Mouse (Mus musculus) myocyte (in vitro differentiated cells): ENCODE data around the gene Kank1. TPM values are rescaled to one million over a fixed set of nuclear protein-coding genes. Genes with fewer than 3 reads are reported as not detected.

Experiments
- H3K27me3 ChIP-seq: one replicate; pipeline ENCODE4 v1.6.1; 2011; ENCODE audit not compliant: control insufficient read depth, insufficient read depth, insufficient read length
- H3K36me3 ChIP-seq: one replicate; pipeline ENCODE4 v1.6.1; 2011; ENCODE audit not compliant: control insufficient read depth, insufficient read depth
- H3K4me2 ChIP-seq: one replicate; pipeline ENCODE4 v1.6.1; 2011; ENCODE audit warnings: low read depth, control low read depth
- H3K4me3 ChIP-seq: one replicate; pipeline ENCODE4 v1.5.1; 2011; ENCODE audit warnings: mild to moderate bottlenecking, control low read depth, moderate library complexity
- H3K79me2 ChIP-seq: one replicate; pipeline ENCODE4 v1.6.1; 2011; ENCODE audit not compliant: control insufficient read depth, insufficient read depth
- H3ac ChIP-seq: one replicate; pipeline ENCODE4 v1.6.1; 2011; ENCODE audit not compliant: control insufficient read depth, insufficient read length
- CEBPB ChIP-seq: IDR thresholded peaks from 2 replicates; pipeline ENCODE4 v1.6.1; 2011; ENCODE audit warnings: mild to moderate bottlenecking, moderate library complexity; ENCODE audit not compliant: poor library complexity, insufficient read depth, severe bottlenecking
- E2F4 ChIP-seq: IDR thresholded peaks from one replicate; pipeline ENCODE4 v1.6.1; 2011; ENCODE audit warnings: mild to moderate bottlenecking, control low read depth, moderate library complexity; ENCODE audit not compliant: insufficient read depth
- MAX ChIP-seq: IDR thresholded peaks from one replicate; pipeline ENCODE4 v1.6.1; 2011; ENCODE audit warnings: low read depth, mild to moderate bottlenecking, control low read depth
- MYOD1 ChIP-seq, 3 experiments: IDR thresholded peaks; one replicate each; pipeline ENCODE4 v1.6.1; 2011; ENCODE audit warnings: control low read depth in 2 of 3, low read depth in 2 of 3, mild to moderate bottlenecking in 2 of 3, moderate library complexity in 1 of 3; ENCODE audit not compliant: insufficient read length in 2 of 3, control insufficient read depth in 1 of 3
- MYOG ChIP-seq, 3 experiments: IDR thresholded peaks; one replicate each; pipeline ENCODE4 v1.6.1; 2011; ENCODE audit warnings: control low read depth in 2 of 3, low read depth in 2 of 3, mild to moderate bottlenecking in 2 of 3; ENCODE audit not compliant: insufficient read length in 2 of 3, control insufficient read depth in 1 of 3, insufficient read depth in 1 of 3
- POLR2A ChIP-seq: IDR thresholded peaks from one replicate; pipeline ENCODE4 v1.6.1; 2011; ENCODE audit warnings: low read depth, mild to moderate bottlenecking, control low read depth, moderate library complexity; ENCODE audit not compliant: insufficient read length
- POLR2AphosphoS2 ChIP-seq: IDR thresholded peaks from one replicate; pipeline ENCODE4 v1.6.1; 2011; ENCODE audit warnings: low read depth, control low read depth; ENCODE audit not compliant: insufficient read length
- REST ChIP-seq: IDR thresholded peaks from one replicate; pipeline ENCODE4 v1.6.1; 2011; ENCODE audit warnings: mild to moderate bottlenecking, control low read depth, moderate library complexity; ENCODE audit not compliant: insufficient read depth, insufficient read length
- SRF ChIP-seq: IDR thresholded peaks from one replicate; pipeline ENCODE4 v1.6.1; 2011; ENCODE audit warnings: low read depth; ENCODE audit not compliant: control insufficient read depth, insufficient read length
- TCF12 ChIP-seq: IDR thresholded peaks from one replicate; pipeline ENCODE4 v1.6.1; 2011; ENCODE audit warnings: mild to moderate bottlenecking, control low read depth; ENCODE audit not compliant: poor library complexity, insufficient read depth, severe bottlenecking
- TCF3 ChIP-seq: IDR thresholded peaks from one replicate; pipeline ENCODE4 v1.6.1; 2011; ENCODE audit warnings: low read depth, control low read depth; ENCODE audit not compliant: insufficient read length
- USF1 ChIP-seq: IDR thresholded peaks from one replicate; pipeline ENCODE4 v1.6.1; 2011; ENCODE audit warnings: low read depth, mild to moderate bottlenecking, control low read depth, moderate library complexity
- polyA plus RNA-seq: library from polyadenylated mRNA; unstranded; fragments of >200 nt; fragmentation: generic; extraction: Trizol; gene quantifications from one replicate; pipeline ENCODE4 v1.2.1, GENCODE M21; 2012; ENCODE audit warnings: missing spikeins

Kank1 gene
- polyA plus RNA-seq, 1 experiment, result 4.3 TPM

DNA sequence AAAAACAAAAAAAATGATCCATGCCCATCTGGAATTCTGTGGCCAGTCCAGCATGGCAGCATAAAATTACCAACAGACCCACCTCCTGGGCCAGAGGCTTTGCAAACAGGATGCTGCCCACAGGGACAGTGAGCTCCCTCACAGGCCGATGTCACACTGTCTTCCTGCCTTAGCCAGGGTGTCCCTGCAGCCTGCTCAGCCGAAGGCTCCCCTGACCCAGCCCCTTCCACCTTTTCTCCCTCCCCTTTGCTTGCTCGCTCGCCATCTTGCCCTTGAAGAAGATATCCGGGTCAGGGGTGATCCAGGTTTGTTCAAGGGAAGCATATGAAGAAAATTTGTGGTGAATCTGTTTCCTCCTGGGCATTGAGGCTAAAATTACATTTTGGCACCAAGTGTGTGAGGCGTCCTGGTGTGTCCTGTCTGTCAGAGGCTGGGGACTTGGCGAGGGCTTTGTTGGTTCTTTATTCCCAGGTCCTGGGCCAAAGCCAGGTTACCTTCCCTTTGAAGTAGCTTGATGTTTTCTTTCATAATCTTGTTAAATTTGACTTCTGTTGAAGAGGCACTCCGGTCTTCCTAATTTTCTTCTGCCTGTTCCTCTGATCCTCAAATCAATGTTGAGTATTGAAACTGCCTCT is 121.8 kb downstream of the Kank1 start:
- Histone ChIP-seq H3K36me3 (no peaks in the 10 kb centered on the region), H3K79me2 (no peaks in the 10 kb centered on the region), H3K4me2 (no peak overlapping the region), H3K27me3 (no peaks in the 10 kb centered on the region), H3ac (no peak overlapping the region), H3K4me3 (no peak overlapping the region)
- TF ChIP-seq TCF3 (no peak), POLR2A (no peak), SRF (no peak), POLR2AphosphoS2 (no peak), MAX (no peak)

DNA sequence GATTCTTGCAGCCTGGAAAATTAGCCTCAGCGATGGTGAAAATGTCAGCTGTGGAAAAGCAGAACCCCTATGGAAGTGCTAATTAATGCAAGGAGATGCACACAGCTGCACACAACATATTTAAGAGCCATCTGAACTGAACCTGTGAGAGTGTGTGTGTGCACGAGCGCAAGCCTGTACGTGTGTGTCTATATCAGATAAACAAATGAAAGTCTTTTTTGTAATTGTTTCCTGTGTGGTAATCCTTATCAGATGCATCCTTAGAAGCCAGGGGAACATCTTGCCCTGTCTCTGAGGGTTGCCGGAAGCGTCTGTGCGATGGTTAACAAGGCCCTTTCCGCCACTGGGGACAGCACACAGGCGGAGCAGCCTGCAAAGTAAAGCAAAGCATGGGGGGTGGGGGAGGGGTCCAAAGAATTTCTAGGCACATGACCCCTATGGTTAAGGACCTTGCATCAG is 123.8 kb downstream of the Kank1 start:
- TF ChIP-seq USF1 (no peak), TCF3 (no peak), MYOD1 (IDR thresholded peaks at IDR 0.05; ENCODE audit: control insufficient read depth in 1 of 3, insufficient read length in 2 of 3, low read depth in 2 of 3) (no peak), MYOG (IDR thresholded peaks at IDR 0.05; ENCODE audit: control insufficient read depth in 1 of 3, insufficient read depth in 1 of 3, insufficient read length in 2 of 3, low read depth in 2 of 3) (no peak), POLR2A (no peak), TCF12 (no peak), CEBPB (no peak), POLR2AphosphoS2 (no peak), SRF (no peak), MAX (no peak)
- Histone ChIP-seq H3K4me2 (no peak overlapping the region), H3K79me2 (no peaks in the 10 kb centered on the region), H3ac (no peak overlapping the region), H3K27me3 (no peaks in the 10 kb centered on the region), H3K4me3 (no peak overlapping the region), H3K36me3 (no peaks in the 10 kb centered on the region)

DNA sequence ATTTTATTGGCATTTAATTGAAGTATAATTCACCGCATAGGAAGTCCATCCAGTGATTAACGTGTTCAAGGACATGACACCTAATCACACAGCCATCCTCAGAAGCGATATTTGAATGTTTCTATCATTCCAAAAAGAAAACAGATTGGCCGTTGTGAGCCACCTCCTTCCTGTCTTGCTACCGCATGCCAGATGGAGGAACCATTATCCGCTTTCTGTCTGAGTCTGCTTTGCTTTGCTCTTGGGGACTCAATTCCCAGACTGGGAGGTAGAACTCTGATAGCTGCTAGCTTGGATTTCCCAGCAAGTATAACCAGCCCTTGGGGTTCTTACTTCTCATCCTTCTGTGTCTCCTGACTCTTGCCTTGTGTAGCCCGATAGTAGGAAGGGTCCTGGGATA is 125.2 kb downstream of the Kank1 start:
- no peaks in the 10 kb centered on the region for H3K27me3 ChIP-seq
- H3K36me3 ChIP-seq, result no peaks in the 10 kb centered on the region
- no peak overlapping the region for H3ac ChIP-seq
- H3K4me3 ChIP-seq, result no peak overlapping the region
- TF ChIP-seq MAX (no peak), REST (no peak), MYOD1 (IDR thresholded peaks at IDR 0.05; ENCODE audit: control insufficient read depth in 1 of 3, insufficient read length in 2 of 3, low read depth in 2 of 3) (no peak), E2F4 (no peak), POLR2AphosphoS2 (no peak), MYOG (IDR thresholded peaks at IDR 0.05; ENCODE audit: control insufficient read depth in 1 of 3, insufficient read depth in 1 of 3, insufficient read length in 2 of 3, low read depth in 2 of 3) (no peak), CEBPB (no peak), SRF (no peak), TCF3 (no peak), TCF12 (no peak), USF1 (no peak), POLR2A (no peak)
- no peak overlapping the region for H3K4me2 ChIP-seq
- H3K79me2 ChIP-seq, result no peaks in the 10 kb centered on the region

DNA sequence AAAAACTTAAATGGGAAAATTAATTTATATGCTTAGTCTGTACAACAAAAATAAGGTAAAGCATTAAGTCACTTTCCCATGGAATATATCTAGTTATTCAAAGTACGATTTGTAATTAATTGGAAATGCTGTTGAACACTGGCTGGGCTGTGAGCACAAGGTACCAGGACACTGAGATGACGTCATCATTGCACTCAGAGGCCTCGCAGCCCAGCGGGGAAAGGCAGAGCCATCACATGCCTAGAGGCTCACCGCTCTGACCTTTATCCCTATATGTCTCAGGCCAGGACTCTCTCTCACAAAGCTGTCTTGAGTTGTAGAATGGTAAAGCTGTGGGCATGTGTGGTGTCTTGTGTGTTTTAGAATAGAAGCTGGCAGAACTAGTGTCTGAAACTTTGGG is 128.9 kb downstream of the Kank1 start:
- no peak for TF ChIP-seq TCF12
- no peak for TF ChIP-seq USF1
- TF ChIP-seq SRF, result no peak
- no peak for TF ChIP-seq MYOD1 (IDR thresholded peaks at IDR 0.05; ENCODE audit: control insufficient read depth in 1 of 3, insufficient read length in 2 of 3, low read depth in 2 of 3)
- no peak overlapping the region for H3ac ChIP-seq

GRCm38 (mm10) chr19:25366620-25367019 is 129.8 kb downstream of the Kank1 start:
- H3ac ChIP-seq, result no peak overlapping the region
- TF ChIP-seq CEBPB (no peak), TCF12 (no peak), SRF (no peak), TCF3 (no peak), POLR2AphosphoS2 (no peak), MYOD1 (IDR thresholded peaks at IDR 0.05; ENCODE audit: control insufficient read depth in 1 of 3, insufficient read length in 2 of 3, low read depth in 2 of 3) (no peak), POLR2A (no peak), REST (no peak), MYOG (IDR thresholded peaks at IDR 0.05; ENCODE audit: control insufficient read depth in 1 of 3, insufficient read depth in 1 of 3, insufficient read length in 2 of 3, low read depth in 2 of 3) (no peak), MAX (no peak), USF1 (no peak), E2F4 (no peak)
- no peaks in the 10 kb centered on the region for H3K79me2 ChIP-seq
- H3K4me2 ChIP-seq, result no peak overlapping the region
- H3K27me3 ChIP-seq, result no peaks in the 10 kb centered on the region
- H3K36me3 ChIP-seq, result no peaks in the 10 kb centered on the region
- no peak overlapping the region for H3K4me3 ChIP-seq

More for the DNA sequence above, 128.9 kb downstream of the Kank1 start:
- Histone ChIP-seq H3K4me3 (no peak overlapping the region), H3K4me2 (no peak overlapping the region), H3K36me3 (no peaks in the 10 kb centered on the region), H3K79me2 (no peaks in the 10 kb centered on the region), H3K27me3 (no peaks in the 10 kb centered on the region)
